Mouse (Mus musculus) liver, embryonic 12.5 days (tissue): ENCODE results near the gene Ptprj. TPM values are rescaled to one million over a fixed set of nuclear protein-coding genes. Genes with fewer than 3 reads are reported as not detected.
"Not testable (repeated sequence)": the region's sequence is repeated elsewhere in the genome, so short reads cannot be mapped to it uniquely, and the experiment has no call there.

Source experiments
- ATAC-seq: fragments of 200-750 bp; cut with Nextera tagmentation; 2 replicates; pipeline ENCODE4 v1.8.0; 2017; ENCODE audit warnings: moderate number of reproducible peaks, mild to moderate bottlenecking, moderate library complexity
- H3K27ac ChIP-seq: fragments of 300-500 bp; sonication (generic); 2 replicates; pipeline ENCODE4 v1.5.1; 2016; ENCODE audit warnings: mild to moderate bottlenecking
- H3K27me3 ChIP-seq: fragments of 300-500 bp; sonication (generic); replicated peaks from 2 replicates; pipeline ENCODE4 v1.6.1; 2016; ENCODE audit warnings: mild to moderate bottlenecking, moderate library complexity
- H3K36me3 ChIP-seq: fragments of 300-500 bp; sonication (generic); 2 replicates; pipeline ENCODE4 v1.6.1; 2016; ENCODE audit warnings: mild to moderate bottlenecking, moderate library complexity
- H3K4me1 ChIP-seq: fragments of 300-500 bp; sonication (generic); 2 replicates; pipeline ENCODE4 v1.6.1; 2016
- H3K4me2 ChIP-seq: fragments of 300-500 bp; sonication (generic); 2 replicates; pipeline ENCODE4 v1.6.1; 2016; ENCODE audit warnings: mild to moderate bottlenecking, moderate library complexity
- H3K4me3 ChIP-seq: fragments of 300-500 bp; sonication (generic); 2 replicates; pipeline ENCODE4 v1.5.1; 2016; ENCODE audit warnings: mild to moderate bottlenecking, moderate library complexity
- H3K9ac ChIP-seq: fragments of 300-500 bp; sonication (generic); 2 replicates; pipeline ENCODE4 v1.6.1; 2016; ENCODE audit warnings: mild to moderate bottlenecking, moderate library complexity
- H3K9me3 ChIP-seq: fragments of 300-500 bp; sonication (generic); replicated peaks from 2 replicates; pipeline ENCODE4 v1.6.1; 2016; ENCODE audit warnings: mild to moderate bottlenecking, moderate library complexity
- WGBS: fragments of 180-500 bp; shearing (Covaris S2); methylation state at CpG from one replicate; pipeline ENCODE4 v1.1.7; 2016; ENCODE audit not compliant: insufficient replicate concordance; 5-methylcytosine and 5-hydroxymethylcytosine counted together
- polyA plus RNA-seq: library from polyadenylated mRNA; unstranded; fragments of >200 nt; fragmentation: Nextera tagmentation; extraction: Ambion mirVana; gene quantifications from 2 replicates; pipeline ENCODE4 v1.2.1, GENCODE M21; 2016

The Ptprj gene
- polyA plus RNA-seq, 1 experiment from 2014 or later: 3.0 TPM

DNA sequence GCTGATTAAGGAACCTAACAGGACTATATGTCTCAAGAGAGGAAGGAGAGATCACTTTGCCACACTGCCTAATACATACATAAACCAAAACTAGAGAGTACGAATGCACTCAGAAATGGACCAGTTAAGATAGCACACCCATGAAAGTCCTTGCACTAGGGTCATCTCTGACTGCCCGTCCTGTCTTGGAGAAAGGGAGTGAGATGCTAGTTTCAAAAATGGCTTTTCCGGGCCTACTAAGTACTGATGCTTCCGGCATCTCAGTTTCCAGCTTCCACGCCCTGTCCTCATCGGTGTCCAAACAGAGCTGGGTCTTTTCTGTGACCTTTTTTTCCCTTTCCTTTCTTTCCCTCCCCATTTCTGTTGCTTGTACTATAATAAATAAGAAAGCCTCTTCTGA is 4.0 kb downstream of the Ptprj start:
- H3K36me3 ChIP-seq: no peaks in the 10 kb centered on the region
- H3K4me1 ChIP-seq: peaks cover 85% of the 10 kb centered on the region
- no peak overlapping the region for H3K9ac ChIP-seq
- H3K4me2 ChIP-seq: no peak overlapping the region
- no peak overlapping the region for H3K4me3 ChIP-seq
- 0 out of 2 replicates have a peak overlapping the region, but pooled peaks have one; percentile 76 for H3K27ac ChIP-seq
- ATAC-seq: no peak
- H3K9me3 ChIP-seq: no peaks in the 10 kb centered on the region
- 82% methylated on average over 6 of the region's 6 CpGs for WGBS
- H3K27me3 ChIP-seq: no peaks in the 10 kb centered on the region

DNA sequence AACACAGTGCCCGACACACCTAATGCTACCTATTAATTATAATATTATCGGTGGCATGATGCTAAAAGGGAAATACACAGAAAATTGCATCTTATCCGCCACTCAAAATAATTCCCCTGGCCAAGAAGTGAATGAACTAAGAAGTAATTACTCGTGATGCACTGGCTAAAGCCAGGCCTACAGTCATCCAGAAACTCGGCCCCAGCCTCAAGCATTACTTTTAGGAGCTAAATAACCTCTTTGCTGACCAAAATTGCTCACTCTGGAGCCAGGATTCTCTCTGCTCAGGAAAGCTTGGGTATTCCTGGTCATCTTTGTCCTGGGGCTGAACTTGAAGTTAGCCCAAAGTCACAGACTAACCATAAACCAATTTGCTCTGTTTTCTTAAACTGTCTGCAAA is 4.7 kb downstream of the Ptprj start:
- 64% methylated on average over 5 of the region's 5 CpGs for WGBS
- Histone ChIP-seq H3K9me3 (no peaks in the 10 kb centered on the region), H3K36me3 (no peaks in the 10 kb centered on the region), H3K27me3 (no peaks in the 10 kb centered on the region), H3K4me2 (peak overlapping the region; percentile 67), H3K27ac (peak overlapping the region; percentile 76), H3K4me1 (peaks cover 83% of the 10 kb centered on the region), H3K4me3 (no peak overlapping the region), H3K9ac (peak overlapping the region; percentile 39; the same call in 1 of the 2 replicates)
- no peak for ATAC-seq

DNA sequence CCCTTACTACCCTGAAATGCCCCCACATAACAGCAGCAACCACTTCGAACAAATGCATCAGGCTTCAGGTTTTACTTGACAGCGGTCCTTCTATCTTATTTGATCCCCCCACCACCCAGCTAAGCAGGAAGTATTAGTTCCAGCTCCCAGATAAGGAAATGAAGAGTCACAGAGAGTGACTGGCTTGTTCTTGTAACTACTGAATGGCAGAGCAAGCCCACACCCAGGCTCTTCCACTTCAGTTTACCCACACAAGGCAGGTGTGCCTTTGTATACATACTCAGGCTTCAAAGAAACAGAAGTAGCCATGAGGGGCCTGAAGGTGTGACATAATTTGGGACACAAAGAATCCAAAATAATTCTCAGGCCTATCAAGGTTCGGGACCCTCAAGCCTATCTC is 5.3 kb downstream of the Ptprj start:
- H3K27ac ChIP-seq: peak overlapping the region; percentile 76
- peak overlapping the region; percentile 39; the same call in 1 of the 2 replicates for H3K9ac ChIP-seq
- H3K4me1 ChIP-seq: peaks cover 86% of the 10 kb centered on the region
- H3K9me3 ChIP-seq: no peaks in the 10 kb centered on the region
- H3K36me3 ChIP-seq: no peaks in the 10 kb centered on the region
- H3K4me2 ChIP-seq: peak overlapping the region; percentile 67
- H3K27me3 ChIP-seq: no peaks in the 10 kb centered on the region
- 13% methylated on average over 3 of the region's 3 CpGs for WGBS
- ATAC-seq: peak; percentile 60
- no peak overlapping the region for H3K4me3 ChIP-seq

DNA sequence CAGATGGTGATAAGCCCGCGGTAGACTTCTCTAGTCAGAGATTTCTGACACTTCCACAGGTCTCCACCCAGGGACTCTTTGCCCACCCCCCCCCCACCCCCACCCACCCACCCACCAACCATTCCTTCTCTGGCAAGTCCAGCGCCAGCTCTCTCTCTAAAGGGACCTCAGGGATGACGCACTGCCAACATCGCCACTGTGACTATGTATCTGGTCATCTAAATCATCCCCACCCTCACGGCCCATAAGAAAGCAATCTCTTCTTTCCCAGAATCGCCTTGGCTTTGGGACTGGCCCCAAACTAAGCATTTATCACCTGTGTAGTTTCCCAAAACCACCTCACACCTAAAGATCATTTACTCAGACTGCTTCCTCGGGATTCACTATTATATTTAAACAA is 5.9 kb downstream of the Ptprj start:
- 23% methylated on average over 8 of the region's 8 CpGs for WGBS
- H3K36me3 ChIP-seq: no peaks in the 10 kb centered on the region
- H3K4me3 ChIP-seq: peak overlapping the region; percentile 41
- H3K9ac ChIP-seq: peak overlapping the region; percentile 46
- H3K9me3 ChIP-seq: no peaks in the 10 kb centered on the region
- no peaks in the 10 kb centered on the region for H3K27me3 ChIP-seq
- H3K27ac ChIP-seq: peak overlapping the region; percentile 65
- ATAC-seq: no peak
- H3K4me2 ChIP-seq: peak overlapping the region; percentile 67
- H3K4me1 ChIP-seq: peaks cover 86% of the 10 kb centered on the region

DNA sequence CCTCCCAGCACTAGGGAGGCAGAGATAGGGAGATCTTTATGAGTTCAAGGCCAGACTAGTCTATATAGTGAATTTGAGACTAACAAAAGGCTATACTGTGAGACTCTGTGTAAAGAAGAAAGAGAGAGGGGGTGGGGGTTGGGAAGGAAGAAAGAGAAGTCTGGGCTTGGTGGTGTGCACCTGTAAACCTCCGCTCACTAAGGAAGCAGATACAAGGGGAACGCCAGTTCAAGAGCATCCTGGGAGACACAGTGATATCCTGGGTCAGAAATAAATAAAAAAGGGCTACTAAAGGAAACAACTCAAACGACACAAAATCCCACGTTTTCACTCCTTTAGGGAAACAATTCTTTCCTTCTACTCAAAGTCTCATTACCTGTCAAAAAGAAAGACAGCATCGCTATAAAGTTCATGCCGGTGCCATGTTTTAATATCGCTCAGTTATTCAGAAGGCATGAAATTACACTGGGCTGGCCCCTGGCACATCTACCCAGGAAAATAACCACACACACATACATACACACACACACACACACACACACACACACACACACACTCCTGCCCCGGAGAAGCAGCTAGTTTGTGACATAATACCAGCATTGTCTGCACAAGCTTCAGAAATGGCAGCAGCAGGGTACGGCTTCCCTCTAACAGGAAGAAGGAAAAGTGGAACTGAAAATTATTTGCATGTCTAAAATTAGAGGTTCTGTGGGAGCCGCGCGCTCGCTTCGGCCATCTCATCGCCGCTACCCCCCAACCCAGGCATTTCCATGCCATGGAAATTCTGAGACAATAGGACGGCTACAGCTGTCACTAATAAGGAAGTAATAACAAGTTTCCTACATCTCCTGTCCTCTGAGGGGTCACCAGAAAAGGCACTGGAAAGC is 6.6 kb downstream of the Ptprj start:
- Histone ChIP-seq H3K4me1 (peaks cover 83% of the 10 kb centered on the region), H3K27me3 (no peaks in the 10 kb centered on the region), H3K4me3 (peak overlapping the region; percentile 41), H3K4me2 (peak overlapping the region; percentile 67), H3K27ac (peak overlapping the region; percentile 65), H3K36me3 (no peaks in the 10 kb centered on the region), H3K9ac (peak overlapping the region; percentile 46), H3K9me3 (no peaks in the 10 kb centered on the region)
- no peak for ATAC-seq
- 47% methylated on average over 17 of the region's 17 CpGs for WGBS

DNA sequence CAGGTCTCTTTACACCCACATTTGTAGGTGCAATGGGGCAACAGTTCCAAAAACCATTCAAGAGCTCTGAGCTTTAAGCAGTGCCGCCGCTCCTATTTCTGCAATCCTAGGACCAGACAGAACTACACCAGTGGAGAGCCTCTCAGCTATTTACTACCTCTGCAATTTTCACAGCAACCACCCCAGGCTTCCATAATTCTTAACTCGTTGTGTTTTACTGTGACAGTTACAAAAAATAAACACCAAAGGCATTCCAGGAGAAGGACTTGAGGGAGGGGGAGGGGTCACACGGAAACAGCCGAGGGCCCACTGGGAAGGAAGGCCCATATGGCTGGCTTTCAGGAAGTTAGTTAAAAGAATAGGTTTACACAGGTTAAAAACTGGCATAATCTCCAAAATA is 8.3 kb downstream of the Ptprj start:
- WGBS: 68% methylated on average over 5 of the region's 5 CpGs
- no peak for ATAC-seq
- Histone ChIP-seq H3K9me3 (no peaks in the 10 kb centered on the region), H3K27me3 (no peaks in the 10 kb centered on the region), H3K36me3 (no peaks in the 10 kb centered on the region), H3K9ac (no peak overlapping the region), H3K4me2 (no peak overlapping the region), H3K4me3 (no peak overlapping the region), H3K4me1 (peaks cover 77% of the 10 kb centered on the region), H3K27ac (no peak overlapping the region)

DNA sequence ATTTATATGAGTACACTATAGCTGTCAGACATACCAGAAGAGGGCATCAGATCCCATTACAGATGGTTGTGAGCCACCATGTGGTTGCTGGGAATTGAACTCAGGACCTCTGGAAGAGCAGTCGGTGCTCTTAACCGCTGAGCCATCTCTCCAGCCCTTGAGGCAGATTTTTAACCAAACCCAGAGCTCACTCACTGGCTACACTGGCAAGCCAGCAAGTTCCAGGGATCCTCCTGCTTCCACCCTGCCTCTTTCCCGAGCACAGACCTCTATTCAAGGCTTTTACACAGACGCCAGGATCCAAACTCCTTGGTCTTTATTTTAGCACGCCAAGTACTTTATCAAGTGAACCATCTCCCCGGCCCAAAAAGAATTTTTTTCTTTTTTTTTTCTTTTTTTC is 9.0 kb downstream of the Ptprj start:
- not testable (repeated sequence) for ATAC-seq
- 79% methylated on average over 6 of the region's 6 CpGs for WGBS

DNA sequence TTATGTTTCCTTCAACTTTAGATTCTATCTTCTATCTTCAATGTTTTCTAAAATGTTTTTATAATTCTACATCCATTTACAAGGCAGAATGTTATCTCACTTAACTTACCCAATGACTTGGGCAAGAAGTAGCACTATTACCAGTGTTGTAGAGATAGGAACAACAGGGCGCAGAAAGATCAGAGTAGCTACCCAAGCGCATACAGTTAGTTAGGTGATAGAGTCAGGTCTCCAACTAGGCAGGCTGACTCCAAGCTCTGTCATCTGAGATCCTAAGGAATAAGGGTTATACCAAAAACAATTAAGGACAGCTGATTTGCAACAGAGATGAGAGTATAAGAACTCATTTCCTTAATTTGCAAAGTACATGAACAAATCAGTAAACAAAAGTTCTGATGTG is 9.6 kb downstream of the Ptprj start:
- H3K27ac ChIP-seq: no peak overlapping the region

More for the DNA sequence above, 9.0 kb downstream of the Ptprj start:
- not testable (repeated sequence) for H3K4me3 ChIP-seq, H3K27me3 ChIP-seq, H3K27ac ChIP-seq, H3K9ac ChIP-seq, H3K4me2 ChIP-seq, H3K9me3 ChIP-seq, H3K36me3 ChIP-seq
- peaks cover 78% of the 10 kb centered on the region for H3K4me1 ChIP-seq

DNA sequence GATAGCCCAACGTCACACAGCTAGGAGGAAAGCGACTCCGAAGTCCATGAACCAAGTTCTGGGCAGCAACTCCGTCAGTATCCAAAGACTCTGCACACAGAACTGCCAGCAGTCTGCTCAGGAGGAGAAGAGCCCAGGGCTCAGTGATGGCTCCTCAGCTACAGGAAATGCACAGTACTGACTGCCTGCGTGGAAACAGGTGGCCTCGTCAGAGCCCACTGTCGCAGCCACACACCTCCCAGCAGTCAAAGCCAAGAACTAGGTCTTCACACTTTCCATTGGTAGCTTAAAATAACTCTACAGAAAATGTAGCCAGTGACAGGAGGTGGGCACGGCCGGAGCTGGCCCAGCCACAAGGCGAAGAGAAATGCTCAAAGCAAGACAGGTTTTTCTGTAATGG is 10.2 kb downstream of the Ptprj start:
- no peak for ATAC-seq
- Histone ChIP-seq H3K36me3 (no peaks in the 10 kb centered on the region), H3K4me2 (no peak overlapping the region), H3K4me1 (peaks cover 78% of the 10 kb centered on the region), H3K4me3 (no peak overlapping the region), H3K27me3 (no peaks in the 10 kb centered on the region), H3K9me3 (no peaks in the 10 kb centered on the region), H3K27ac (no peak overlapping the region), H3K9ac (no peak overlapping the region)
- 61% methylated on average over 10 of the region's 10 CpGs for WGBS

More for the DNA sequence above, 9.6 kb downstream of the Ptprj start:
- H3K4me2 ChIP-seq: no peak overlapping the region
- no peak overlapping the region for H3K4me3 ChIP-seq
- no peaks in the 10 kb centered on the region for H3K27me3 ChIP-seq
- ATAC-seq: no peak
- WGBS: 69% methylated on average over 2 of the region's 2 CpGs
- no peaks in the 10 kb centered on the region for H3K36me3 ChIP-seq
- no peak overlapping the region for H3K9ac ChIP-seq
- H3K9me3 ChIP-seq: no peaks in the 10 kb centered on the region
- H3K4me1 ChIP-seq: peaks cover 78% of the 10 kb centered on the region

DNA sequence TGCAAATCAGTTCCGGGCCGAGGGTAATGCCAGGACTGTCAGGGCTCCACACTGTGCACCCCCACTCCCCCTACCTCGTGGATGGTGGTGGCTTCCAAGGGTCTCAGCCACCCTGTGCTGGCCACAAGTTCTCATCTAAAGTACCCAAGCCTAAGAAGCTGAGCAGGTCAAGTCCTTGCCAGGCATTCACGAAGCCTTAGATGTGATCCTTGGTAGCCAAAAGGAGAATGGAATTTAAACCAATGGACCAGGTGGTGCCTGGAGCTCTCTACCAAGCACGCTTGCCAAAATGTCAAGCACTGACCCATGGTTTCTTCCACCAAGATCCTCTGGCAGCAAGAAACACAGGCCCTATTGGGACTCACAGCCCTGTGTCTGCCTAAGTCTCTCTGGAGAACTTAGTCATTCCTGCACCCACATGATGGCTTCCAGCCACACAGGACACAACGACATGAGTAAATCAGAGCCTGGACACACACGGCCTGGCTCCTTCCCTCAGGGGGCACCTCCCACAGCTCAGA is 11.4 kb downstream of the Ptprj start:
- 81% methylated on average over 7 of the region's 7 CpGs for WGBS
- H3K4me3 ChIP-seq: no peak overlapping the region
- H3K9me3 ChIP-seq: no peaks in the 10 kb centered on the region
- H3K27ac ChIP-seq: no peak overlapping the region
- ATAC-seq: no peak
- peaks cover 78% of the 10 kb centered on the region for H3K4me1 ChIP-seq
- no peaks in the 10 kb centered on the region for H3K27me3 ChIP-seq
- H3K4me2 ChIP-seq: no peak overlapping the region
- H3K9ac ChIP-seq: no peak overlapping the region
- H3K36me3 ChIP-seq: no peaks in the 10 kb centered on the region

DNA sequence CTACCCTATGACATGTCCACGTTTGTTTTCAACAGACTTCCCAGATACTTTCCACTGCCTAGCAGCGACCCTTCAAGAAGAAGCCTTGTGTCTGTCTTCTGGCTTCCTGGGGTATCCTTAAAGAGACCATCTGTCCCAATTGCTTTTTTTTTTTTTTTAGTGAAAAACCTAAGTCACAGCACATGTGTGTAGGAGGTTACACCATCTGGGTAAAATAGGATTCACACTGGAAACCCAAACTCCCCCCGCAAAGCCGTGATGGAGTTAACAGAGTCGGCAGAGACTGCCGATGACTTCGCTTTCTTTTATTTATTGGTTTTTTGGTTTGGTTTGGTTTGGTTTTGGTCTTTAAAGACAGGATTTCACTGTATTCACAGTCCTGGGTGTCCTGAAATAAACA is 12.4 kb downstream of the Ptprj start:
- Histone ChIP-seq H3K4me2 (no peak overlapping the region), H3K4me3 (no peak overlapping the region), H3K9me3 (no peaks in the 10 kb centered on the region), H3K4me1 (peaks cover 79% of the 10 kb centered on the region), H3K27ac (0 out of 2 replicates have a peak overlapping the region, but pooled peaks have one; percentile 87), H3K36me3 (no peaks in the 10 kb centered on the region), H3K9ac (no peak overlapping the region), H3K27me3 (no peaks in the 10 kb centered on the region)
- 86% methylated on average over 7 of the region's 7 CpGs for WGBS
- ATAC-seq: no peak

DNA sequence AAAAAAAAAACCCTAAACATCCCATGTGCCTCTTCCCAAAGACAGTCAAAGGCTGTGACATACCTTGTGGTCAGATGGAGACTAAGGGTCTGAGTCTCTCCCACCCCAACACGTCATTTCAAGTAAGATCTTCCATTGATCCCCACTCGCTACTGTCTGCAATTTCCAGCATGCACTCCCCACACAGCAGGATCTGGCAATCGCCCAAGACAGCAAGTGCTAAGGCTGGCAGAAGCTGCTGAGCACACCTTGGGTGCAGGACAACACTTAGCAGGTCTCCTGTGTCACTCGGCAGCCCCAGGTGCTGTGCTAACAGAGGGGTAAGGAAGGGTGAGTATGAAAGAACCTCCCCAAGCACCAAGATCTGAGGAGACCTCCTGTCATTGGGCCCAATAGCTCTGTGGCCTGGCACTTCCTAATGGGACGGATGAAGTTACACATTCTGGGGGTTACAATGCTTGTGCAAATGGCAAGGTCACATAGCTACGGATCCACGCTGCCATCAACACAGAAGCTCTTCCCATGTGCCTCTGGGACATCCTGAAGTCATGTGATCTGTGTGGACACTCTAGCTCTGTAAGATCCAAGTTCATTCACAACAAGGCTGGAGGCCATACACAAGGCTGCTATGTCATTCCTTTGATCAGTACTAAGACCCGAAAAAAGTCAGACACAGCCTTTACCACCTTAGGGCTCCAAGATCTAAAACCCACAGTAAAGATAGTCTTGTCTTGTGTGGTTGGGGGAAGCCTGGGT is 13.5 kb downstream of the Ptprj start:
- Histone ChIP-seq H3K27ac (peak overlapping the region; percentile 87), H3K4me2 (peak overlapping the region; percentile 57)
- WGBS: 59% methylated on average over 8 of the region's 8 CpGs

More for the DNA sequence above, 13.5 kb downstream of the Ptprj start:
- no peak; the same call in 1 of the 2 replicates for ATAC-seq
- no peak overlapping the region for H3K9ac ChIP-seq
- no peaks in the 10 kb centered on the region for H3K27me3 ChIP-seq
- no peak overlapping the region for H3K4me3 ChIP-seq
- H3K36me3 ChIP-seq: no peaks in the 10 kb centered on the region
- no peaks in the 10 kb centered on the region for H3K9me3 ChIP-seq
- peaks cover 80% of the 10 kb centered on the region for H3K4me1 ChIP-seq
